Mouse (Mus musculus): ENCODE measurements at regions not wholly inside any gene's neighbourhood (a gene's known extent, or its start where the extent isn't known, plus 50 kb on each side); places are given as distances from the start of the nearest gene placed in this dataset.

- TF ChIP-seq CTCF (IDR thresholded peaks at IDR 0.05; ENCODE audit: borderline replicate concordance, insufficient read depth, low read depth, low read length) (no peak), POLR2A (IDR thresholded peaks at IDR 0.05; ENCODE audit: borderline replicate concordance, insufficient read depth, low read length) (no peak)
Measured at GRCm38 (mm10) chr17:60934223-60934622, 1921.1 kb upstream of the Nudt12 start.

All from cerebellum, adult 2 months (tissue).